Mouse (Mus musculus) liver, embryonic 16.5 days (tissue): ENCODE measurements at regions not wholly inside any gene's neighbourhood (a gene's known extent, or its start where the extent isn't known, plus 50 kb on each side); places are given as distances from the start of the nearest gene placed in this dataset.

Source experiments
- ATAC-seq: fragments of 200-750 bp; cut with Nextera tagmentation; 2 replicates; pipeline ENCODE4 v1.8.0; 2017; ENCODE audit warnings: low read depth, mild to moderate bottlenecking, moderate number of reproducible peaks, moderate library complexity
- H3K27ac ChIP-seq: fragments of 300-500 bp; sonication (generic); 2 replicates; pipeline ENCODE4 v1.5.1; 2014; ENCODE audit warnings: mild to moderate bottlenecking, low read length
- H3K27me3 ChIP-seq: fragments of 300-500 bp; sonication (generic); 2 replicates; pipeline ENCODE4 v1.6.1; 2014; ENCODE audit warnings: low read depth, low read length, mixed read lengths; ENCODE audit not compliant: control insufficient read depth, insufficient read depth
- H3K36me3 ChIP-seq: fragments of 300-500 bp; sonication (generic); 2 replicates; pipeline ENCODE4 v1.6.1; 2014; ENCODE audit warnings: mild to moderate bottlenecking; ENCODE audit not compliant: control insufficient read depth, insufficient read depth
- H3K4me1 ChIP-seq: fragments of 300-500 bp; sonication (generic); 2 replicates; pipeline ENCODE4 v1.6.1; 2014; ENCODE audit warnings: low read depth, low read length, mixed read lengths; ENCODE audit not compliant: control insufficient read depth
- H3K4me2 ChIP-seq: fragments of 300-500 bp; sonication (generic); 2 replicates; pipeline ENCODE4 v1.6.1; 2014; ENCODE audit warnings: low read depth, low read length, mixed read lengths
- H3K4me3 ChIP-seq: fragments of 300-500 bp; sonication (generic); 2 replicates; pipeline ENCODE4 v1.5.1; 2014; ENCODE audit warnings: low read depth, mild to moderate bottlenecking, low read length
- H3K9ac ChIP-seq: fragments of 300-500 bp; sonication (generic); 2 replicates; pipeline ENCODE4 v1.6.1; 2014; ENCODE audit warnings: low read depth, low read length
- H3K9me3 ChIP-seq: fragments of 300-500 bp; sonication (generic); replicated peaks from 2 replicates; pipeline ENCODE4 v1.6.1; 2016; ENCODE audit warnings: low read length; ENCODE audit not compliant: control insufficient read depth
- WGBS: fragments of 180-500 bp; shearing (Covaris S2); extraction: QIAGEN DNeasy Blood & Tissue Kit; methylation state at CpG from one replicate; pipeline ENCODE4 v1.1.7; 2014; ENCODE audit not compliant: insufficient replicate concordance; 5-methylcytosine and 5-hydroxymethylcytosine counted together

DNA sequence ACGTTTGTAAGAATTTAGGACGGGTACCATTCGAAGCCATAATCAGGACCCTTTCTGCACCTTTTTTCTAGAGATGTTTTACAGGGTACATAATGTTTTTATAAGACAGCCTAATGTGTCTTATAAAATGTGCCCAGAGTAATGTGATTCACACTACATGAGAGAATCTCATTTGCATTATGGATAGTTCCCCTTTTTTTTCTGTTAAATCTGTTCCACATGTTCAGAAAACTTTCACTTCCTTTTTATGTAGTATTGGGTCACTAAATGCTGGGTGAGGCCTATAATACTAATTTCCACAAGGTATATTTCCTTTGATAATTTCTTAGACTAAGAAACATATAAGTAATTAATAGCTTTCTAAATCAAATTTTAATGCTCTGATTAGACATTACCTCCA is 822.7 kb downstream of the Dnah5 start:
- H3K4me2 ChIP-seq: no peak overlapping the region
- H3K4me1 ChIP-seq: no peaks in the 10 kb centered on the region
- no peaks in the 10 kb centered on the region for H3K27me3 ChIP-seq
- no peak for ATAC-seq
- WGBS: 52% methylated on average over 3 of the region's 3 CpGs
- no peaks in the 10 kb centered on the region for H3K36me3 ChIP-seq
- no peak overlapping the region for H3K27ac ChIP-seq
- no peaks in the 10 kb centered on the region for H3K9me3 ChIP-seq
- H3K4me3 ChIP-seq: no peak overlapping the region
- H3K9ac ChIP-seq: no peak overlapping the region

DNA sequence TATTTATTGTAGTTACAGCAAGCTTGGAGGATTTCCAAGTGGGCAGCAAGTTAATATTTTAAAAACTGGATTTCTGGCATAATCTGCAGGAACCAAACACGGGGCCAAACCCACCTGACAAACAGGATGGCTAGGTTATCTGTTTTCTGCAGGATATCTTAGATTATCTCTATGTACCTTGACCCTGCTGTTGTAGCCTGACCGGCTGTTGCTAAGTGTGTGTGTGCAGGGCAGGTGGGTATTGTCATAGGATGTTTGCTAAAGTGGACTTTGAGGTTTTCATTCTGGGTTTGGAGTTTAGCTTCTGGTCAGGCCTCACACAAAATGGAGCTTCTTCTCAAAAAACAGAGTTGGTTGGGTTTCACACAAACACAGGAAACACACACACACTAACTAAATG is 835.4 kb downstream of the Dnah5 start:
- Histone ChIP-seq H3K36me3 (no peaks in the 10 kb centered on the region), H3K4me3 (no peak overlapping the region), H3K9me3 (no peaks in the 10 kb centered on the region), H3K9ac (no peak overlapping the region), H3K4me2 (no peak overlapping the region), H3K4me1 (no peaks in the 10 kb centered on the region), H3K27me3 (no peaks in the 10 kb centered on the region), H3K27ac (no peak overlapping the region)
- ATAC-seq: peak; percentile 76
- WGBS: 46% methylated on average over 2 of the region's 2 CpGs

DNA sequence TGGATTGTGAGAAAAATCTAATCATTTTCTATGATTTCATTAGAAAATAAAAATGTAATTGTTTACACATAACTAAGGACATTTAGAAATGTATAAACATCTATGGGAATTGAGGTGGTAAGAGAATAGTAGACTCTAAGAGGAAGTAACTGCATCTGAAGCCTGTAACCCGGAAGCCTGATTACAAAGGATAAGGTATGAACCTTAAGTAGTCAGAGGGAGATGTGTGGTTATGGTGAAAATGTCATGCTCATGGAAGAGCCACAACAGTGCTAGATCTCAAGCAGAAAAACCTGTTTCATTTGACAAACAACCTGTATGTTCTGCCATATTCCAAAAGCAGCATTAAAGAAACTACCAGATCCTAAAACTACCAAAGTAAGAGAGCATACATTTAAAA is 847.6 kb downstream of the Dnah5 start:
- no peak overlapping the region for H3K4me3 ChIP-seq
- no peaks in the 10 kb centered on the region for H3K36me3 ChIP-seq
- no peak overlapping the region for H3K4me2 ChIP-seq
- H3K27me3 ChIP-seq: no peaks in the 10 kb centered on the region
- ATAC-seq: no peak
- H3K4me1 ChIP-seq: no peaks in the 10 kb centered on the region
- 35% methylated on average over 1 of the region's 1 CpGs for WGBS
- H3K9me3 ChIP-seq: no peaks in the 10 kb centered on the region
- H3K27ac ChIP-seq: no peak overlapping the region
- H3K9ac ChIP-seq: no peak overlapping the region

DNA sequence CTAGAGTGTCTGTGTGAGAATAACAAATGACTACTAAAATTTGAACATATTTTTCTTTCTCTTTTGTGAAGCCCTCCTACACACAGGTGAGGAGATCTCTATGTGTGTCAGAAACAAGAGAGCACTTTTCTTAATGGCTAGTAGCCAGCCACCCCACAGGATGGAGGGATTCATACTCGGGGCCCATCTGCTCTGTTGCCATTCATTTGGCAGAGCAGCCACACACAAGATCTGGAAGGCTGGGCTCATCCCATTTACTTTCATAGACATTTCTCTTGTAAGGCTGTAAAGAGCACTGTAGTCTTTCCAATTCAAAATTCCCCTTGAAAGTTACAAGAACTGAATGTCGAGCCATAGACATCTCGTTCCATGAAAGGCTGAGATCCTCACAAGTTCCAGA is 848.2 kb downstream of the Dnah5 start:
- H3K27ac ChIP-seq: no peak overlapping the region

DNA sequence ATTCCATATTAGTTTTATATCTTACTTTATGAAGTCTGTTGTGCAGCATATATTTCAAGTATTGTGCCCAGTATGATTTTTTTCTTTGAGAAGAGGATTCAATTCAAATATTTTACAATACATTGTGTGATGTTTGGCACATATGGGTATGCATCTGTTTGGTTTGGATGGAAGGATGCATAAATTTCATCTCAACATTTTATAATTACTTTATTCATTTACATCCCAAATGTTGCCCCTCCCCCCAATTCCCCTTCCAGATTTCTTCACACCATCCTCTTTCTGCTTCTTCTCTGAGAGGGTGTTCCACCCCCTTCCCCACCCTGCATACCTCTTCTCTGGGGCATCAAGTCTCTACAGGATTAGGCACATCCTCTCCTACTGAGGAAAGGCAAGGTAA is 857.5 kb downstream of the Dnah5 start:
- Histone ChIP-seq H3K36me3 (no peaks in the 10 kb centered on the region), H3K27ac (no peak overlapping the region), H3K9ac (no peak overlapping the region), H3K4me3 (no peak overlapping the region), H3K4me1 (no peaks in the 10 kb centered on the region), H3K27me3 (no peaks in the 10 kb centered on the region), H3K4me2 (no peak overlapping the region), H3K9me3 (no peaks in the 10 kb centered on the region)
- ATAC-seq: no peak

More for the DNA sequence above, 848.2 kb downstream of the Dnah5 start:
- no peak overlapping the region for H3K9ac ChIP-seq
- H3K4me3 ChIP-seq: no peak overlapping the region
- H3K9me3 ChIP-seq: no peaks in the 10 kb centered on the region
- no peak overlapping the region for H3K4me2 ChIP-seq
- 62% methylated on average over 3 of the region's 3 CpGs for WGBS
- no peaks in the 10 kb centered on the region for H3K27me3 ChIP-seq
- ATAC-seq: no peak
- H3K36me3 ChIP-seq: no peaks in the 10 kb centered on the region
- H3K4me1 ChIP-seq: no peaks in the 10 kb centered on the region

DNA sequence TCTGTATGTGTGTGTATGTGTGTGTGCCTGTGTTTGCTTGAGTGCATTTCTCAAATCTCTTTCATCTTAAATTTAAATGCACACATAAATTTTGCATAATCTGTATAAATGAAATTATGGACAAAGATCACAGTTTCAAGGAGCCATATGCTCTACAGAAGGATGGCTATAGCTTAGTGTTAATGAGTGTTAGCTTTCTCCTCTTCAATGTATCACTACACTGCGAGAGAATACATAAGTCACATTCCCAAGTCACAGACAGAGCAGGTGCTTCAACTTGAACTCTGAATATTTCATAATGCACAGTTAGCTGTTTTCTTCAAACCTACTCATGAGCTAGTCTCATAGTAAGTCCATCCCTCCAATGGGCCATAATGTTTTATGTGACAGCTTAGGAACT is 865.5 kb downstream of the Dnah5 start:
- no peaks in the 10 kb centered on the region for H3K27me3 ChIP-seq
- H3K36me3 ChIP-seq: no peaks in the 10 kb centered on the region
- H3K4me2 ChIP-seq: no peak overlapping the region
- H3K27ac ChIP-seq: no peak overlapping the region
- ATAC-seq: no peak
- no peaks in the 10 kb centered on the region for H3K9me3 ChIP-seq
- H3K9ac ChIP-seq: no peak overlapping the region
- 76% methylated on average over 1 of the region's 1 CpGs for WGBS
- no peak overlapping the region for H3K4me3 ChIP-seq
- H3K4me1 ChIP-seq: no peaks in the 10 kb centered on the region

DNA sequence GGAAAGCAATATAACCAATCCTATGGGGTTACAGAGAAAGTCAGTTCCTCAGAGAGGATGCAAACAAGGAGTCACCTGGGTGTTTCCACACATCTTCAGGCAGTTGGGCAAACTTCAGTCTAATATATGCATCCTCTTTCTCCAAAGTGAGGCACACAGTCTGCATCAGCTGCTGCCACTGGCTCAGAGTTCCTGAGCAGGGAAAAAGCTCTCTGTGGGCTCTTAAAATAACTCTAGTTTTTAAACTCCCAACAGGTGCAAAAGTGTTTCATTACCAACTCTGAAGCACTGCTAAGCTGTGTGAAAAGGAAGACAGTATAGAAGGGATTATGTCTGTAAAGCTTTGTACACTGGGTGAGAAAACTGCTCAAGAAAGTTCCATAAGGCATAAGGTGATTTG is 874.2 kb downstream of the Dnah5 start:
- H3K36me3 ChIP-seq: no peaks in the 10 kb centered on the region
- no peak overlapping the region for H3K9ac ChIP-seq
- H3K4me3 ChIP-seq: no peak overlapping the region
- ATAC-seq: no peak
- H3K4me1 ChIP-seq: no peaks in the 10 kb centered on the region
- no peaks in the 10 kb centered on the region for H3K9me3 ChIP-seq
- H3K27me3 ChIP-seq: no peaks in the 10 kb centered on the region
- H3K27ac ChIP-seq: no peak overlapping the region
- no peak overlapping the region for H3K4me2 ChIP-seq

DNA sequence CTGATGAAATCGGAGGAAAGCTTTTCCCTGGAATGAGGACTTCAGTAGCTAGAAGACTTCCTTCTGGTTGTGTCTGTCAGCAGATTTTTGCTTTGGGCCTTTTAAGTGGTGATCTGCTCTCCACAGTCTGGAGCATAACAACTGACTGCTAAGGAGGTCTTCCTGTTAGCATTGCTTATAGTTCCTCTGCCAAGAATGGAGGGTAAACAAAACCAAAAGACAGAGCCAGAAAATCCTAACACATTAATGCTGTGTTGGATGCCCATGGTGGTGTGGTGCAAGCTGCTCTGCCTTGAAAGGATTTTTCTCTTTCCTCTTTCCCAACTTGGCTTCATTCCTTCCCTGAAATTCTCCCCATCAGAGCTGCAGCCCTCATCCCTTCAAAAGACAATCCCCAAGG is 901.0 kb downstream of the Dnah5 start:
- no peaks in the 10 kb centered on the region for H3K4me1 ChIP-seq
- no peak overlapping the region for H3K4me3 ChIP-seq
- H3K27ac ChIP-seq: no peak overlapping the region
- no peaks in the 10 kb centered on the region for H3K9me3 ChIP-seq
- ATAC-seq: no peak
- no peaks in the 10 kb centered on the region for H3K36me3 ChIP-seq
- 67% methylated on average over 1 of the region's 1 CpGs for WGBS
- H3K9ac ChIP-seq: no peak overlapping the region
- H3K27me3 ChIP-seq: no peaks in the 10 kb centered on the region
- H3K4me2 ChIP-seq: no peak overlapping the region

DNA sequence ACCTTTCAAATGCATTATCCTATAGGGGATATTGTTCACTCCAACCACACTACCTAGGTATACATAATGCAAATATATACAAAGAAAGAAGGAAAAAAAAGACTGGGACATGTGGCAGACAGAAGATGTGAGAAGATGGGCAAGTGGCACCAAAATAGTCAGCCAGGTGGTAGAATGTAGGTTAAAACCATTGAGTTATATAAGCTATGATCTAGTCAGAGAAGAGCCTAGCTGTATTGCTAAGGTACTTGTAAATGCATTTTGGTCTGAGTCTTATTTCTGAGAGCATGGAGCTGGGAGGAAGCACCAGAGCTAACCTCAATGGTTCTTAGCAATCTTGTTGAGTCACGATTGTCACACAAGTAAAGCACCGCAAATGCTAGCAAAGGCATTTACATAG is 943.1 kb downstream of the Dnah5 start:
- Histone ChIP-seq H3K9ac (no peak overlapping the region), H3K9me3 (no peaks in the 10 kb centered on the region), H3K27me3 (no peaks in the 10 kb centered on the region), H3K27ac (no peak overlapping the region), H3K4me2 (no peak overlapping the region), H3K4me1 (no peaks in the 10 kb centered on the region), H3K36me3 (no peaks in the 10 kb centered on the region), H3K4me3 (no peak overlapping the region)
- ATAC-seq: no peak
- WGBS: 67% methylated on average over 2 of the region's 2 CpGs
